Mouse (Mus musculus) MEL (cell line): Measurements from ENCODE around the gene Scd4. TPM values are rescaled to one million over a fixed set of nuclear protein-coding genes. Genes with fewer than 3 reads are reported as not detected.

ENCODE experiments used
- DNase-seq: peaks from one replicate; pipeline ENCODE4 v3.0.0; 2011; ENCODE audit warnings: low read depth, low spot score
- H3K27ac ChIP-seq: 2 replicates; pipeline ENCODE4 v1.5.1; 2012; ENCODE audit warnings: low read depth, mild to moderate bottlenecking, control low read depth, low read length, moderate library complexity; ENCODE audit not compliant: control insufficient read depth
- H3K27me3 ChIP-seq, 2 experiments: fragments of 150-350 bp in 1 of 2; sonication (generic) in 1 of 2; 2 replicates each; pipeline ENCODE4 v1.6.1; 2012; ENCODE audit warnings: low read length in 2 of 2, mild to moderate bottlenecking in 2 of 2, improper control_type of control experiment in 1 of 2, moderate library complexity in 1 of 2; ENCODE audit not compliant: insufficient read depth in 2 of 2, control insufficient read depth in 1 of 2
- H3K36me3 ChIP-seq, 2 experiments: 2 replicates each; pipeline ENCODE4 v1.6.1; 2012 to 2014; ENCODE audit warnings: low read length in 2 of 2, improper control_type of control experiment in 1 of 2, inconsistent platforms in 1 of 2, mild to moderate bottlenecking in 1 of 2; ENCODE audit not compliant: insufficient read depth in 2 of 2, control insufficient read depth in 1 of 2
- H3K4me1 ChIP-seq, 2 experiments: fragments of 150-350 bp in 1 of 2; sonication (generic) in 1 of 2; 2 replicates each; pipeline ENCODE4 v1.6.1; 2012; ENCODE audit warnings: low read length in 2 of 2, improper control_type of control experiment in 1 of 2, mild to moderate bottlenecking in 1 of 2; ENCODE audit not compliant: insufficient read depth in 2 of 2, control insufficient read depth in 1 of 2
- H3K4me3 ChIP-seq, 2 experiments: fragments of 150-350 bp in 1 of 2; sonication (generic) in 1 of 2; 2 replicates each; pipeline ENCODE4 v1.5.1; 2012; ENCODE audit warnings: low read depth in 2 of 2, low read length in 2 of 2, mild to moderate bottlenecking in 2 of 2, moderate library complexity in 2 of 2, control low read depth in 1 of 2, improper control_type of control experiment in 1 of 2; ENCODE audit not compliant: control insufficient read depth in 1 of 2, insufficient read depth in 1 of 2
- H3K79me2 ChIP-seq: 2 replicates; pipeline ENCODE4 v1.6.1; 2012; ENCODE audit warnings: mild to moderate bottlenecking, low read length, moderate library complexity; ENCODE audit not compliant: control insufficient read depth, poor library complexity, insufficient read depth
- H3K9ac ChIP-seq: 2 replicates; pipeline ENCODE4 v1.6.1; 2012; ENCODE audit warnings: low read depth, mild to moderate bottlenecking, control low read depth, low read length, moderate library complexity; ENCODE audit not compliant: control insufficient read depth, poor library complexity, severe bottlenecking
- H3K9me3 ChIP-seq: fragments of 150-350 bp; sonication (generic); replicated peaks from 2 replicates; pipeline ENCODE4 v1.6.1; 2012; ENCODE audit warnings: mild to moderate bottlenecking, low read length, improper control_type of control experiment, moderate library complexity; ENCODE audit not compliant: insufficient read depth
- ELF1 ChIP-seq: IDR thresholded peaks from 2 replicates; pipeline ENCODE4 v1.6.1; 2014; ENCODE audit warnings: low read depth, mild to moderate bottlenecking, inconsistent platforms, low read length, improper control_type of control experiment, moderate library complexity
- GATA1 ChIP-seq: IDR thresholded peaks from 2 replicates; pipeline ENCODE4 v1.6.1; 2011; ENCODE audit warnings: low read depth, low read length, improper control_type of control experiment
- HCFC1 ChIP-seq: IDR thresholded peaks from 2 replicates; pipeline ENCODE4 v1.6.1; 2012; ENCODE audit warnings: low read depth, mild to moderate bottlenecking, inconsistent platforms, low read length, improper control_type of control experiment, moderate library complexity
- JUND ChIP-seq: IDR thresholded peaks from 2 replicates; pipeline ENCODE4 v1.6.1; 2011; ENCODE audit warnings: low read depth, mild to moderate bottlenecking, improper control_type of control experiment, low read length
- KAT2A ChIP-seq: conservative IDR thresholded peaks from 2 replicates; pipeline ENCODE4 v1.6.1; 2012; ENCODE audit warnings: low read depth, low read length, improper control_type of control experiment, inconsistent platforms
- MYB ChIP-seq: IDR thresholded peaks from 2 replicates; pipeline ENCODE4 v1.6.1; 2011; ENCODE audit warnings: mild to moderate bottlenecking, low read depth, low read length, improper control_type of control experiment
- MYC ChIP-seq: IDR thresholded peaks from 2 replicates; pipeline ENCODE4 v1.6.1; 2011; ENCODE audit warnings: low read depth, mild to moderate bottlenecking, low read length, improper control_type of control experiment, moderate library complexity
- POLR2A ChIP-seq, 2 experiments: IDR thresholded peaks; 2 replicates each; pipeline ENCODE4 v1.6.1; 2011 to 2012; ENCODE audit warnings: low read length in 2 of 2, mild to moderate bottlenecking in 2 of 2, control low read depth in 1 of 2, improper control_type of control experiment in 1 of 2, low read depth in 1 of 2, moderate library complexity in 1 of 2; ENCODE audit not compliant: control insufficient read depth in 1 of 2, insufficient read depth in 1 of 2, poor library complexity in 1 of 2
- POLR2AphosphoS5 ChIP-seq: IDR thresholded peaks from 2 replicates; pipeline ENCODE4 v1.6.1; 2012; ENCODE audit warnings: low read depth, borderline replicate concordance, mild to moderate bottlenecking, inconsistent platforms, low read length, moderate library complexity, mixed read lengths
- RAD21 ChIP-seq: IDR thresholded peaks from 2 replicates; pipeline ENCODE4 v1.6.1; 2011; ENCODE audit warnings: mild to moderate bottlenecking, low read depth, low read length, improper control_type of control experiment
- SMC3 ChIP-seq: IDR thresholded peaks from 2 replicates; pipeline ENCODE4 v1.6.1; 2011; ENCODE audit warnings: low read depth, low read length, improper control_type of control experiment
- TBP ChIP-seq: IDR thresholded peaks from 2 replicates; pipeline ENCODE4 v1.8.0; 2011; ENCODE audit warnings: low read depth, low read length, improper control_type of control experiment
- TCF12 ChIP-seq: IDR thresholded peaks from 2 replicates; pipeline ENCODE4 v1.6.1; 2014; ENCODE audit warnings: low read depth, mild to moderate bottlenecking, inconsistent platforms, low read length, improper control_type of control experiment, moderate library complexity
- UBTF ChIP-seq: IDR thresholded peaks from 2 replicates; pipeline ENCODE4 v1.6.1; 2012; ENCODE audit warnings: low read depth, mild to moderate bottlenecking, inconsistent platforms, low read length, improper control_type of control experiment, moderate library complexity, borderline replicate concordance; ENCODE audit not compliant: insufficient read depth
- ZC3H11A ChIP-seq: IDR thresholded peaks from 2 replicates; pipeline ENCODE4 v1.6.1; 2012; ENCODE audit warnings: low read depth, mild to moderate bottlenecking, inconsistent platforms, low read length, improper control_type of control experiment
- ZKSCAN1 ChIP-seq: IDR thresholded peaks from 2 replicates; pipeline ENCODE4 v1.6.1; 2012; ENCODE audit warnings: low read depth, mild to moderate bottlenecking, inconsistent platforms, low read length, improper control_type of control experiment, moderate library complexity
- ZMIZ1 ChIP-seq: IDR thresholded peaks from 2 replicates; pipeline ENCODE4 v1.6.1; 2012; ENCODE audit warnings: low read depth, mild to moderate bottlenecking, inconsistent platforms, low read length, improper control_type of control experiment, moderate library complexity
- ZNF384 ChIP-seq: IDR thresholded peaks from 2 replicates; pipeline ENCODE4 v1.6.1; 2012; ENCODE audit warnings: low read depth, mild to moderate bottlenecking, inconsistent platforms, low read length, improper control_type of control experiment
- polyA plus RNA-seq, 2 experiments: library from polyadenylated mRNA; stranded (reverse) in 1 of 2; unstranded in 1 of 2; fragments of >175 nt in 1 of 2; fragments of >200 nt in 1 of 2; gene quantifications; 2 replicates each; pipeline versions ENCODE4 v1.2.1 to v1.2.4; 2012; ENCODE audit warnings: low replicate concordance in 2 of 2, low read depth in 1 of 2; ENCODE audit not compliant: insufficient read length in 2 of 2, insufficient read depth in 1 of 2, missing spikeins in 1 of 2
- total RNA-seq: library from RNA; depleted of rRNA; stranded (reverse); fragments of 300-350 nt; gene quantifications from 2 replicates; pipeline ENCODE4 v1.2.3, GENCODE M21; 2012

Scd4 gene
- total and polyA plus RNA-seq, 3 experiments, result 0.31 to 0.36 TPM; not detected in 1

- DNase-seq, result no peak
Observed at GRCm38 (mm10) chr19:44321631-44322030, 11.3 kb upstream of the Scd4 start.

GRCm38 (mm10) chr19:44329566-44329965 lies 3.3 kb upstream of the Scd4 start:
- Histone ChIP-seq H3K4me3 (no peak overlapping the region), H3K36me3 (peaks cover 0 to 11% of the 10 kb centered on the region in 2 experiments; a peak in 2 of 4 replicates), H3K4me1 (peaks cover 2 to 14% of the 10 kb centered on the region in 2 experiments; a peak in 3 of 4 replicates), H3K9ac (no peak overlapping the region), H3K27me3 (peaks cover 0 to 1% of the 10 kb centered on the region in 2 experiments; a peak in 2 of 4 replicates), H3K79me2 (no peaks in the 10 kb centered on the region), H3K27ac (no peak overlapping the region), H3K9me3 (no peaks in the 10 kb centered on the region)
- TF ChIP-seq RAD21, result no peak
- no peak for TF ChIP-seq POLR2A (IDR thresholded peaks at IDR 0.05; ENCODE audit: control insufficient read depth in 1 of 2, insufficient read depth in 1 of 2, low read depth in 1 of 2, low read length in 2 of 2, poor library complexity in 1 of 2)
- no peak for TF ChIP-seq ZC3H11A
- no peak for TF ChIP-seq MYC
- TF ChIP-seq MYB, result no peak
- TF ChIP-seq ZKSCAN1, result no peak
- TF ChIP-seq TBP, result no peak
- no peak for TF ChIP-seq SMC3
- no peak for TF ChIP-seq GATA1
- TF ChIP-seq JUND, result no peak
- TF ChIP-seq ELF1, result no peak
- TF ChIP-seq POLR2AphosphoS5, result no peak
- TF ChIP-seq HCFC1, result no peak
- no peak for TF ChIP-seq KAT2A
- no peak for TF ChIP-seq ZNF384
- DNase-seq, result no peak

More at GRCm38 (mm10) chr19:44321631-44322030, 11.3 kb upstream of the Scd4 start:
- no peak overlapping the region for H3K27ac ChIP-seq
- H3K27me3 ChIP-seq, result no peaks in the 10 kb centered on the region
- H3K9ac ChIP-seq, result no peak overlapping the region
- H3K9me3 ChIP-seq, result no peaks in the 10 kb centered on the region
- H3K79me2 ChIP-seq, result no peaks in the 10 kb centered on the region
- H3K4me1 ChIP-seq, result peaks cover 2 to 5% of the 10 kb centered on the region in 2 experiments
- TF ChIP-seq UBTF (no peak), SMC3 (no peak), TCF12 (no peak), ZNF384 (no peak), ZMIZ1 (no peak), KAT2A (no peak)
- H3K4me3 ChIP-seq, result no peak overlapping the region
- 0 out of 4 replicates have a peak, but pooled peaks cover 0 to 2% of the 10 kb centered on the region in 2 experiments for H3K36me3 ChIP-seq
